Mouse (Mus musculus): ENCODE measurements at regions not wholly inside any gene's neighbourhood (a gene's known extent, or its start where the extent isn't known, plus 50 kb on each side); places are given as distances from the start of the nearest gene placed in this dataset.

DNA sequence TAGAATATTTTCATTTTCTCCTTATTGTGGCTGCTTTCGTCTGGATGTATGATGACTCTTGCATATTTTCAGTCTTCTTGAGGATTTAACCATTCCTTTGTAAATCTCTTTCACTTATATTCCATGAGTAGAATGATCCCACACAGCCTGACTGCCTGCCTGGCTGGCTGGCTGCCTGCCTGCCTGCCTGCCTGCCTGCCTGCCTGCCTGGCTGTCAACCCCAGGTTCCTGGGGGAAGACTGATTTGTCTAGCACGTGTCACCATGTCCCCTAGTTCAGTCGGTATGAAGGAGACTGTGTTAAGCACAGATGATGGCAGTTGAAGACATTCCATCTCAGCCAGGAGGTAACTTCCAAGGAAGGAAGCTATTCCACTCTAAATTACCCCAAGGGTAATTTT lies 370.8 kb downstream of the Nkx6-1 start:
- no peak overlapping the region for H3K27ac ChIP-seq (ENCODE audit: insufficient read depth, low read depth, low read length)
- WGBS: 59% methylated on average over 3 of the region's 3 CpGs
- H3K27me3 ChIP-seq (ENCODE audit: control insufficient read depth, insufficient read depth, low read length): no peaks in the 10 kb centered on the region
- H3K4me3 ChIP-seq (ENCODE audit: low read depth, low read length): no peak overlapping the region
- no peak for TF ChIP-seq CTCF (IDR thresholded peaks at IDR 0.05; ENCODE audit: extremely low read depth, insufficient read length, insufficient replicate concordance, low read depth, low read length)
- no peak for TF ChIP-seq POLR2A (IDR thresholded peaks at IDR 0.05; ENCODE audit: low read depth, low read length)
- no peaks in the 10 kb centered on the region for H3K4me1 ChIP-seq (ENCODE audit: control insufficient read depth, insufficient read depth, insufficient read length, low read length)
- no peaks in the 10 kb centered on the region for H3K36me3 ChIP-seq (ENCODE audit: control insufficient read depth, insufficient read depth, low read length)

DNA sequence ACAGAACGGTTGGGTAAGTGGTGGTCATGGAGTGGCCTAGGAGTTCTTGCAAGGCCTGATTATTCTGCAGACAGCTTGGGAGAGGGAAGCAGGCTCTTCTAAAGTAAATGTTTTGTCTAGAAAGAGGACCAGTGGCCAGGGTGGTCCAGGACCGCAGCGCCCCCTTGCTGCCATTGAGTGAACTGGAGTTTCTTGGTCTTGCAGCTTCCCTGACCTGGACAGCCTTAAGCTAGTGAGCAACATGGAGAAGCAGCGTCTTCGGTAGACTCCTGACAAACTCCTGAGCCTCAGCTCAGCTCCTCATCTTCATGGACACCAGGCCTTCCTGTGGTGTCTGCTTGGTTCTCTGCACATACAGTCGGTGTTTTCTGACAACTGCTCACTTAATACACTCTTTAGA lies 376.4 kb downstream of the Nkx6-1 start:
- H3K27me3 ChIP-seq (ENCODE audit: control insufficient read depth, insufficient read depth, low read length): no peaks in the 10 kb centered on the region
- no peaks in the 10 kb centered on the region for H3K36me3 ChIP-seq (ENCODE audit: control insufficient read depth, insufficient read depth, low read length)

DNA sequence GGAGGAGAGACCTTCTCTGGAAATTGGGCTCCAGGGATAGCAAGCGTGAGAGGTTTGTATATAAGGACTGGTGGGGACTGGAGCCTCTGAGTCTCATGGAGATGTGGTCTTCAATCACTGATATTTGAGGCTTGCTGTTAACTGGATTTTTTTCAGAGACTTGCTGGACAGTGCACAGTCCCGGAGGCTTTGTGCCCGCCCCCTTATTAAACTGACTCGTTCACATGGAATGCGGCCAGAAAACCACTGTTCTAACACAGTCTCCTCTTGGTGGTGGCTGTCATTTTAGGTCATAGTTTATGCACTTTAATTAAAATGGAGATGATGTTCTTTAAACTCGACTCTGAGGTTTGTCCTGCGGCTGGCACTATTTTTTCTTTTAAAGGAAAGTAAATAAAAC lies 378.9 kb downstream of the Nkx6-1 start:
- H3K4me3 ChIP-seq (ENCODE audit: low read depth, low read length): no peak overlapping the region
- H3K27me3 ChIP-seq (ENCODE audit: control insufficient read depth, insufficient read depth, low read length): no peaks in the 10 kb centered on the region
- no peaks in the 10 kb centered on the region for H3K4me1 ChIP-seq (ENCODE audit: control insufficient read depth, insufficient read depth, insufficient read length, low read length)
- no peaks in the 10 kb centered on the region for H3K36me3 ChIP-seq (ENCODE audit: control insufficient read depth, insufficient read depth, low read length)
- no peak for TF ChIP-seq CTCF (IDR thresholded peaks at IDR 0.05; ENCODE audit: extremely low read depth, insufficient read length, insufficient replicate concordance, low read depth, low read length)
- no peak for TF ChIP-seq POLR2A (IDR thresholded peaks at IDR 0.05; ENCODE audit: low read depth, low read length)
- 43% methylated on average over 7 of the region's 7 CpGs for WGBS
- no peak overlapping the region for H3K27ac ChIP-seq (ENCODE audit: insufficient read depth, low read depth, low read length)

More for the DNA sequence above, 376.4 kb downstream of the Nkx6-1 start:
- Histone ChIP-seq H3K27ac (ENCODE audit: insufficient read depth, low read depth, low read length) (no peak overlapping the region), H3K4me1 (ENCODE audit: control insufficient read depth, insufficient read depth, insufficient read length, low read length) (no peaks in the 10 kb centered on the region), H3K4me3 (ENCODE audit: low read depth, low read length) (no peak overlapping the region)
- TF ChIP-seq CTCF (IDR thresholded peaks at IDR 0.05; ENCODE audit: extremely low read depth, insufficient read length, insufficient replicate concordance, low read depth, low read length): no peak
- no peak for TF ChIP-seq POLR2A (IDR thresholded peaks at IDR 0.05; ENCODE audit: low read depth, low read length)
- WGBS: 60% methylated on average over 6 of the region's 6 CpGs

DNA sequence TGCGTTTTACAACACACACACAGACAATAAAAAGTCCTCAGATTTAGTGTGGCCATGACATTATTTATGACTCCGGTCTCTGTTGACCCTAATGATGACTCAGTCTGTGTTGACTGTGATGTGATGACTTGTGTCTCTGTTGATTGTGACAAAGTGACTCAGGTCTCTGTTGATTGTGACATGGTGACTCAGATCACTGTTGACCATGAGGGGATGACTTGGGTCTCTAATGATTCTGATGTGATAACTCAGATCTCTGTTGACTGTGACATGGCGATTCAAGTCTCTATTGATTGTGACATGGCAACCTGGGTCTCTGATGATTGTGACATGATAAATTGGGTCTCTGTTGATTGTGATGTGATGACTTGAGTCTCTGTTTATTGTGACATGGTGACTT lies 405.0 kb downstream of the Gpat3 start:
- Histone ChIP-seq H3K27ac (ENCODE audit: insufficient read depth, low read depth, low read length) (no peak overlapping the region), H3K36me3 (ENCODE audit: control insufficient read depth, insufficient read depth, low read length) (no peaks in the 10 kb centered on the region), H3K27me3 (ENCODE audit: control insufficient read depth, insufficient read depth, low read length) (no peaks in the 10 kb centered on the region), H3K4me1 (ENCODE audit: control insufficient read depth, insufficient read depth, insufficient read length, low read length) (no peaks in the 10 kb centered on the region), H3K4me3 (ENCODE audit: low read depth, low read length) (no peak overlapping the region)
- TF ChIP-seq CTCF (IDR thresholded peaks at IDR 0.05; ENCODE audit: extremely low read depth, insufficient read length, insufficient replicate concordance, low read depth, low read length) (no peak), POLR2A (IDR thresholded peaks at IDR 0.05; ENCODE audit: low read depth, low read length) (no peak)
- WGBS: 66% methylated on average over 3 of the region's 3 CpGs

DNA sequence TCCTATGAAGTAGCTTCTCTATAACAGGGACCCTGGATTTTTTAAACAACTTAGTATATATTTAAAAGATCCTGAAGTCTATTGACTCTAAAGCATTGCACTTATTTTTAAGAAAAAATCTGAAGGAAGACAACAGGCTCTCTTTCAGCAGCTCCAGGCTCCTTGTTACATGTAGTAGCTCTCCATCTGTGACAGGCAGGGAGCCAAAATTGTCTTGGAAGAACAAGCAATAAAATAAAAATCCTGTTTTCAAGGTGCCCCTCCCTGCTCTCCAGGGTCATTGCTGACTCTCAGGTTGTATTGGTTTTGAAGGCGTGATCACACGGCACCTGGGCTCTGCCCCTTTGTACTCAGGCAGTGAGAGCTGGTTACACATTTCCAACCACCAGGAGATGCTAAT lies 397.1 kb downstream of the Gpat3 start:
- no peak overlapping the region for H3K27ac ChIP-seq (ENCODE audit: insufficient read depth, low read depth, low read length)
- H3K36me3 ChIP-seq (ENCODE audit: control insufficient read depth, insufficient read depth, low read length): no peaks in the 10 kb centered on the region
- H3K4me3 ChIP-seq (ENCODE audit: low read depth, low read length): no peak overlapping the region
- no peaks in the 10 kb centered on the region for H3K4me1 ChIP-seq (ENCODE audit: control insufficient read depth, insufficient read depth, insufficient read length, low read length)
- no peaks in the 10 kb centered on the region for H3K27me3 ChIP-seq (ENCODE audit: control insufficient read depth, insufficient read depth, low read length)
- WGBS: 40% methylated on average over 2 of the region's 2 CpGs
- TF ChIP-seq CTCF (IDR thresholded peaks at IDR 0.05; ENCODE audit: extremely low read depth, insufficient read length, insufficient replicate concordance, low read depth, low read length) (no peak), POLR2A (IDR thresholded peaks at IDR 0.05; ENCODE audit: low read depth, low read length) (no peak)

DNA sequence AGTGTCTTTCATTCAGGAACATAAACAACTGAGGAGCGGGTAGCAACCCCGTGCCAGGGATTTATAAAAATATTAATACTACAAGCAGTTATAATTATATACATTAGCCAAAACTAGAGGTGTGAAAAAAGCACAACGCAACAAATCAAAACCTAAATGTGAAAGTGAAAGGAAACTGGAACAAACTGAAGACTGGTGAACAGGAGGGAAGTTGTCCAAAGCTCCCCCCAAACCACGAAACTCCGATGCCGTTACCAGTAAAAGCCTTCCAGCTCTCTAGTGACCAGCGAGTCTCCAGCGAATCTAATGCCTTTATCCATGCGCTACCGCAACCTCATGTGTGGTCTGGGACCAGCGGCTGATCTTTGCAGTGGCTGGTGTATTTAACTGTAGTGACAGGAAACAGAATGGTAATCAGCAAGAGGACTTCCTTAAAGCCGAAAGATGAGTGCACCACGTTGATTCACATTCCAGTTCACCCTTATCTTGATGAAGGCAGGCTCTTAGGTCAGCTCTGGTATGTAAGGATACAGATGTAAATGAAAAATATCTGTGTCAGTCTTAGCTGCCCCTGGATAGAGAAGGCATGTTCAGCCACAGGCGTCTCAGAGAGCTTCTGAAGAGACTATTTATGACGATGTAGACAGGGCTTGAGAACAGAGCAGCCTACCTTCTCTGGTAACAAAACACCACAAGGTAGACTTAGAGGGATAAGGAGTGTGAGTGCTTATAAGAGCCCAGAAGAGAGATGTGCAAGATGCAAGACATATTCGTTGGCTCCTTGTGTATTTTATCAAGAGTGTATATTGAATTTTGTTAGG lies 394.0 kb downstream of the Gpat3 start:
- TF ChIP-seq CTCF (IDR thresholded peaks at IDR 0.05; ENCODE audit: extremely low read depth, insufficient read length, insufficient replicate concordance, low read depth, low read length) (no peak), POLR2A (IDR thresholded peaks at IDR 0.05; ENCODE audit: low read depth, low read length) (no peak)
- 55% methylated on average over 16 of the region's 16 CpGs for WGBS
- H3K36me3 ChIP-seq (ENCODE audit: control insufficient read depth, insufficient read depth, low read length): no peaks in the 10 kb centered on the region

DNA sequence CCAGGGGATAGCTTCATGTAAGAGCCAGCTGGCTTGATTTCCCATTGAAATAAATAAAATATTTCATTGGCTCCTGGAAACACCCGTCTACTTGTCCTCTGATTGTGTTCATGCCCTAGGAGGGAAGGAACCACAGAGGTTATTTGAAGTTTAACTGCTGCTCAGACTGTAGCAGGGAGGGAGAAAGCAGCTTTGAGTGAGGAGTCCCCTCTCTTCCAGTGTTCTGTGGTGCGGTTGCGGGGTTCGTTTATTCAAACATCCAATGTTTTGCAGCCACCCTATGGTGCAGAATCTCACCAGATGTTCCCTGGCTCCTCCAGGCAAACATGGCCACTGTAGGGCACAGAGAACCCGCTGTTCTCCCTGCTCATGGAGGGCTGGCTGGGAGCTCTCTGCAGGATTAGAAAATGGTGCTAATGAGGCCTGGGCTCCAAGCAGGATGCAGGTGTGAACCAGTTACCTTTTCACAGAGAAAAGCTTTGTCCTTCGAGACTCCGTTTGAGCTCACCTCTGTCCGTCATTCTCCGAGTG lies 390.7 kb downstream of the Gpat3 start:
- Histone ChIP-seq H3K36me3 (ENCODE audit: control insufficient read depth, insufficient read depth, low read length) (no peaks in the 10 kb centered on the region), H3K4me1 (ENCODE audit: control insufficient read depth, insufficient read depth, insufficient read length, low read length) (no peaks in the 10 kb centered on the region), H3K27ac (ENCODE audit: insufficient read depth, low read depth, low read length) (no peak overlapping the region), H3K4me3 (ENCODE audit: low read depth, low read length) (no peak overlapping the region), H3K27me3 (ENCODE audit: control insufficient read depth, insufficient read depth, low read length) (no peaks in the 10 kb centered on the region)
- WGBS: 76% methylated on average over 9 of the region's 9 CpGs
- no peak for TF ChIP-seq POLR2A (IDR thresholded peaks at IDR 0.05; ENCODE audit: low read depth, low read length)
- TF ChIP-seq CTCF (IDR thresholded peaks at IDR 0.05; ENCODE audit: extremely low read depth, insufficient read length, insufficient replicate concordance, low read depth, low read length): no peak

More for the DNA sequence above, 394.0 kb downstream of the Gpat3 start:
- Histone ChIP-seq H3K27ac (ENCODE audit: insufficient read depth, low read depth, low read length) (no peak overlapping the region), H3K4me1 (ENCODE audit: control insufficient read depth, insufficient read depth, insufficient read length, low read length) (no peaks in the 10 kb centered on the region), H3K27me3 (ENCODE audit: control insufficient read depth, insufficient read depth, low read length) (no peaks in the 10 kb centered on the region), H3K4me3 (ENCODE audit: low read depth, low read length) (peak overlapping the region; percentile 67)
